Mouse (Mus musculus) olfactory bulb, adult 2 months (tissue): ENCODE results near the gene Itga11. TPM values are rescaled to one million over a fixed set of nuclear protein-coding genes. Genes with fewer than 3 reads are reported as not detected.
A peak's percentile ranks its signal among the peaks of the same experiment; 100 is the strongest.
"Not testable (repeated sequence)": the region's sequence is repeated elsewhere in the genome, so short reads cannot be mapped to it uniquely, and the experiment has no call there.

ENCODE experiments used
- H3K27ac ChIP-seq: fragments of 200-500 bp; 2 replicates; pipeline ENCODE4 v1.5.1; 2012; ENCODE audit warnings: low read depth, low read length; ENCODE audit not compliant: insufficient read depth
- H3K4me1 ChIP-seq: fragments of 200-500 bp; 2 replicates; pipeline ENCODE4 v1.6.1; 2012; ENCODE audit warnings: low read length; ENCODE audit not compliant: control insufficient read depth, insufficient read depth
- H3K4me3 ChIP-seq: fragments of 200-500 bp; 2 replicates; pipeline ENCODE4 v1.5.1; 2012; ENCODE audit warnings: mild to moderate bottlenecking, low read depth, low read length, moderate library complexity; ENCODE audit not compliant: insufficient read depth
- CTCF ChIP-seq: fragments of 200-500 bp; IDR thresholded peaks from 2 replicates; pipeline ENCODE4 v1.5.1; 2012; ENCODE audit warnings: low read depth, mild to moderate bottlenecking, low read length, moderate library complexity; ENCODE audit not compliant: insufficient read depth
- POLR2A ChIP-seq: fragments of 200-500 bp; IDR thresholded peaks from 2 replicates; pipeline ENCODE4 v1.6.1; 2012; ENCODE audit warnings: mild to moderate bottlenecking, low read depth, low read length, moderate library complexity; ENCODE audit not compliant: insufficient read depth
- WGBS: fragments of 180-500 bp; shearing (Covaris S2); methylation state at CpG from one replicate; pipeline ENCODE4 v1.1.7; 2018; 5-methylcytosine and 5-hydroxymethylcytosine counted together
- polyA plus RNA-seq: library from polyadenylated mRNA; stranded (reverse); fragments of >200 nt; gene quantifications from 2 replicates; pipeline ENCODE4 v1.2.4, GENCODE M21; 2012; ENCODE audit warnings: low replicate concordance; ENCODE audit not compliant: missing spikeins, insufficient read depth, insufficient read length

Itga11 gene
- polyA plus RNA-seq, 1 experiment, result not detected

DNA sequence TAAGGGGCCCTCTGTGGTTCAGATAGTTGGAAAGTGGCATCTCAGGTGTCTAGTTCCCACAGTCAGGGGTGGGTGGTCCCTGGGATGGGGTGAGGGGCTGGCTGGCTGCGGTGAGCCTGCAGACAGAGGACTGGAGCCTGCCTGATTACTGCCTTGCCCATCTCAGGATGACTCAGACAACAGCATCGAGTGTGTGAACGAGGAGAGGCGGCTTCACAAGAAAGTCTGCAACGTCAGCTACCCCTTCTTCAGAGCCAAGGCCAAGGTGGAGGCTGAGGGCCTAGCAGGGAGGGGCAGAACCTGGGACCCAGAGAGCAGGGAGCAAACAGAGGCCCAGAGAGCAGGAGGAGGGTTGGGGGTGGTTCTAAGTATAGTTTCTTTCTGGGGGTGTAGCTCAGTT, 90.7 kb downstream of the Itga11 start:
- no peak for TF ChIP-seq POLR2A
- TF ChIP-seq CTCF, result no peak
- H3K27ac ChIP-seq, result no peak overlapping the region
- WGBS, result 27% methylated on average over 5 of the region's 5 CpGs
- no peak overlapping the region for H3K4me3 ChIP-seq
- peaks cover 29% of the 10 kb centered on the region for H3K4me1 ChIP-seq

DNA sequence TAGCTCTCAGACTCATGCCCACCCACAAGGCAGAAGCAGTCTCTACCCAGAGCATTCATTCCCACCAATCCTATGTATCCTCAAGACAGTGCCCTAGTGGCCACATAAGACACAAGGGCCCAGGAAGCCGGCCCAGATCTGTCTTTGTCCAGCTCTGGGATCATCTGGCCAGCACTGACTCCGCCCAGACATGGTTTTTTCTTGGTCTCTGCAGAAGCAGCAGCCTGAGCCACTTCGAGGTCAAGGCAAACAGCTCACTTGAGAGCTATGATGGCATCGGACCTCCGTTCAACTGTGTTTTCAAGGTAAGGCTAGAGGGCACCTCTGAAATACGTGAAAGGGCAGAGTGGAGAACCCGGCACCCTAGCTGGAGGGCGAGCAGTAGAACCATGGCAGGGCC, 95.1 kb downstream of the Itga11 start:
- H3K4me3 ChIP-seq, result no peak overlapping the region
- H3K4me1 ChIP-seq, result peaks cover 20% of the 10 kb centered on the region
- no peak for TF ChIP-seq CTCF
- no peak for TF ChIP-seq POLR2A
- 84% methylated on average over 8 of the region's 8 CpGs for WGBS
- no peak overlapping the region for H3K27ac ChIP-seq

DNA sequence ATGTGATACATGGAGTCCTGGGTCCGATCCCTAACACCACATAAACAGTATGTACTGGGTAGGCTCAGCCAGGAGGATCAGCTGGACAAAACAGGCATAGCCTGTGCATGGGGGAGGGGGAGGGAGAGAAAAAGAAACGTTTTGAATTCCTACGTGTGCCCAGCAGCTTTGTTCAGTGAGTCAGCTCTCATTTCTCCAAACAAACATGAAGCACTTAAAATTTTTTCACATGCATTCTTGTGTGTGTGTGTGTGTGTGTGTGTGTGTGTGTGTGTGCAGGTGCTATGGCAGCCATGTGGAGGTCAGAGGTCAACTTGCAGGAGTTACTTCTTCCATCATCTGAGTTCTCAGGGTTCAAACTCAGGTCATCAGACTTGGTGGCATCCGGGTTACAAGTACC, 97.8 kb downstream of the Itga11 start:
- WGBS, result 56% methylated on average over 4 of the region's 4 CpGs
- TF ChIP-seq POLR2A, result no peak
- TF ChIP-seq CTCF, result no peak
- Histone ChIP-seq H3K4me1 (peaks cover 20% of the 10 kb centered on the region), H3K27ac (no peak overlapping the region), H3K4me3 (no peak overlapping the region)

DNA sequence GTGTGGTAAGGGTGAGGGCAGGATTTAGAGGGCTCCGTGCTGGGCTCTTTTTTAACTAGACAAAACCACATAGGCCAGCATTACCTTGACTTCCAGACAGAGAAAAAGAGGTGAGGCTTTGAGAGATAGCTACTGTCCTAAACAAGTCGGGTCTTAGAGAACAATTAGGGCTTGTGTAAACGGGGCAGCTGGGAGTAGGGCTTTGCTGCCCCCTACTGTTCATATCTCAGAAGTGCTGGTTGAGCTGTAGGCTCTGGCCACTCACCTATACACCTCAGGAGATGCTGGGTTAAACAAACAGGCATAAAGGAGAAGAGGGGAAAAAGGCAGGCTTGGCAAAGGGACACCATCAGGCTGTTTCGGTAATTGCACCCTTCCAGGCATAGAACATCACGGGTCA, 99.8 kb downstream of the Itga11 start:
- 7% methylated on average over 5 of the region's 5 CpGs for WGBS

DNA sequence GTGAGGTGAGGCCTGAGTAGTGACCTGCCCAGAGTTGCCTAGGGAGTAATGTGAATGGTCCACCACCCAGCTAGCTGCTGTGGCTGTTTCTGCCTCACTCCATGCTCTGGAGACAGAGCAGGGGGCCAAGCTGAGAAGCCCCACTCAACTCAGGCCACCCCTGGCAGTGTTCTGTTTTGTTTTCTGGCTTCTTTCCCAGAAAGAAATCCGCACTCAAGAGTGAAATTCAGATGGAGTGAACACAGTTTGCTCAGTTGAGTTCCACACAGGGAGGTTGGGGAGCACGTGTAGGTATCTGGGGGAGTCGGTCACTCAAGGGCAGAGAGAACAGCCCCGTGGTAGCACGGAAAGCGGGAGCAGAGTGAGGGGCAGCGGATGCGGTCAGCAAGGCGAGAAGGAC, 101.1 kb downstream of the Itga11 start:
- TF ChIP-seq POLR2A, result no peak
- TF ChIP-seq CTCF, result no peak
- Histone ChIP-seq H3K27ac (peak overlapping the region; percentile 28; the same call in 1 of the 2 replicates), H3K4me3 (no peak overlapping the region), H3K4me1 (peaks cover 43% of the 10 kb centered on the region)
- WGBS, result 45% methylated on average over 9 of the region's 9 CpGs

More for the DNA sequence above, 99.8 kb downstream of the Itga11 start:
- H3K4me1 ChIP-seq, result peaks cover 30% of the 10 kb centered on the region
- H3K27ac ChIP-seq, result no peak overlapping the region
- no peak overlapping the region for H3K4me3 ChIP-seq
- TF ChIP-seq POLR2A (no peak), CTCF (no peak)

DNA sequence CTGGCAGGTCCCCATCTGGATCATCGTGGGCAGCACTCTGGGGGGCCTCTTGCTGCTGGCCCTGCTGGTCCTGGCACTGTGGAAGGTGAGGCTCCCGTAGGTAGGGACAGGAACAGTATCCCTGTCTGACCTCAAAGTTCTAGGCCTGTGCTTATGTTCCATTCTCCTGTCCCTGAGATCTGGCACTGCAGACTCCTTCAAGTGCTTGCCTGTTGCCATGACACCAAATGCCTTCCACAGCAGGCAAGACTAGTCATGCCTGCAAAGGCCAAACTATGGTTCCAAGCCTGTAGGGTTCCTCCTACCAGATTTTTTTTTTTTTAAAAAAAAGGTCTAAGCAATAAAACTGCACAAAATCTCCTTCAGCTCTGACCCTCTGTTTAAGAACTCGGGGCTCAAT, 104.3 kb downstream of the Itga11 start:
- H3K27ac ChIP-seq, result peak overlapping the region; percentile 98

DNA sequence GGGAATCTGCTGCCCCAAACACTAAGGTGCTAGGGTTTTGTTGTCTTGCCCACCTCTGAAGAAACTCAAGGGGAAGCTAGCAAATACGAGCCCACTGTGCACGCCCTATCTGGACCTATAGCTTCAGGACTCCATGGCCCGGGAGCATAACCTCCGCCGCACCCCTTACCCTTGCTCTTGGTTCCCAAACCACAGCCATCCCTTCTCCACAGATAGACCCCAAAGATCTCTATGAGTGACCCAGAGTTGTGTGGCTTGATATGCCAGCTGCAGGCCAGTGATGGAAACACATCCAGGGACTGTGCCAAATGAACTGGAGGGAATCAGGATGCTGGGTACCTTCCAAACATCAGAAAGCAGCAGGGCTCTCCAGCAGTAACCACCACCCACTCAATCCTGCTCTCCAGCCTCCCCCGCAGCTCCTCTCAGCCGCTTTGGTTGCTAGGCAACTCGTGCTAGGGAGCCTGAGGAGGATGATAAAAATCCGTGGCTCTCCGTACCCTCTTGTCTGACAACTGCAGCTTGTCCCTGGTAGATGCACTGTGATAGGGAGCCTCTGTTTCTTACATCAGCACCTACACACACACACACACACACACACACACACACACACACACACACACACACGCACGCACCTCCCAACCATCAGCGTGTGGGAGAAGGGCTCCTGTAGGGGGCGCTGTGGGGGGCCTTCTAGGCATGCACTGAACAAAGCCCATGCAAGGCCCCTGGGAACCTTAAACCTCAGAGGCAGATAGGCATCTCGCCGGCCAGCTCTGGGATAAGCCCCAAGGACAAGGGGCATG, 105.6 kb downstream of the Itga11 start:
- 29% methylated on average over 16 of the region's 16 CpGs for WGBS
- Histone ChIP-seq H3K4me3 (peak overlapping the region; percentile 6; the same call in 1 of the 2 replicates), H3K27ac (peak overlapping the region; percentile 98), H3K4me1 (peaks cover 45% of the 10 kb centered on the region)
- TF ChIP-seq POLR2A, result no peak
- TF ChIP-seq CTCF, result peak; percentile 91

More for the DNA sequence above, 104.3 kb downstream of the Itga11 start:
- no peak for TF ChIP-seq POLR2A
- no peak for TF ChIP-seq CTCF
- 30% methylated on average over 3 of the region's 3 CpGs for WGBS
- Histone ChIP-seq H3K4me1 (peaks cover 51% of the 10 kb centered on the region), H3K4me3 (no peak overlapping the region)

DNA sequence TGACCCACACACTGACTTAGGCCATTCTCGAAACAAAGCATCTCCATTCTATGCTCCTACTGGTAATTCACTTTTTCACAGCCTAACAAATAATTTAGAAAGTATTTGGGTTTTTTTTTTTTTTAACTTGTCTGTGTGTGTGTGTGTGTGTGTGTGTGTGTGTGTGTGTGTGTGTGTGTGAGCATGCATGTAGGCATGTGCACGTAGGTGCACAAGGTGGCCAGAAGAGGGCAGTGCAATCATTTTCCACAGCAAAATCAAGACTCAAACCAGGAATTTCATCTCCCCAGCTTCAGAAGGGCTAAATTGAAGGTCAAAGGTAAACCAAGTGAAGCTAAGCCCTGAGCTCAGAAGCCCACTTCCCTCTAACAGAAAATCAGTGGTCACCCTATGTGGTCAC, 106.6 kb downstream of the Itga11 start:
- Histone ChIP-seq H3K27ac (peak overlapping the region; percentile 98), H3K4me3 (no peak overlapping the region), H3K4me1 (peaks cover 36% of the 10 kb centered on the region)
- 82% methylated on average over 2 of the region's 2 CpGs for WGBS
- no peak for TF ChIP-seq POLR2A
- no peak for TF ChIP-seq CTCF

DNA sequence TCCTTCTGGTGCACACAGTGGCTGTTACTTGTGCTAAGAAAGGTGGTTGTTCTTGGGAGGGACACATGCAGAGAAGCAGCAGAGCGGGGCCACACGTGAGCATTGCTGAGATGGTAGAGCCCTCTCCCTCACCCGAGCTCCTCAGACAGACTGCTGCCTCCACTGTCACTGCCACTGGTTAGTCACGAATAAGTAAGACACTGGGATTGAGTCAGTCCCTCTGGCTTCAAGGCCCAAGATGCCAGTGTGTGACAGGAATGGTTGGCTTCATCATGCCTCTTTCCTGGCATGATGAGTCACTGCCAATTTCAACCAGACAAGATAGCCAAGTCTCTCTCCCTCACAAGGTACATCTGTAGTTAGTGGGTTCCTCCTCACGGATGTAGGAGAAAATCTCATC, 109.1 kb downstream of the Itga11 start:
- Histone ChIP-seq H3K27ac (no peak overlapping the region), H3K4me3 (no peak overlapping the region), H3K4me1 (peaks cover 30% of the 10 kb centered on the region)
- 57% methylated on average over 5 of the region's 5 CpGs for WGBS
- TF ChIP-seq CTCF (no peak), POLR2A (no peak)

DNA sequence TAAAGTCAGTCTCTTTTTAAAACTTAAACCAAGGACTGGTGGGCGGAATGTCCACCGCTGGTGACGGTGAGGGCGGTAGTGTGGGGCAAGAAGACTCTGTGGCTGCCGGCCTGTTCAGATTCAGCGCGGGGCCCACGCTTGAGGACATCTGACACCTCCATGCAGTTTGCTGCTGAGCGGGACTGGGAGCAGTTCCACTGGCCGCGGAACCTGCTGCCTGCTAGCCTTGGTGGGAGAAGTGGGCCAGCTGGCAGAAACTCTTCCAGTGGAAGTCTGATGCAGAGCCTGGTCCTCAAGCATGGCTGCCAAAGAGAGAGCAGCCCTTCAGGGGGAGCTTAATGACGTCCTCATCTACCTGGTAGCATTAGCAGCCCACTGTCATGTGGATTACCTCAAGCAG, 112.2 kb downstream of the Itga11 start:
- 94% methylated on average over 12 of the region's 12 CpGs for WGBS
- Histone ChIP-seq H3K4me1 (peaks cover 8% of the 10 kb centered on the region), H3K27ac (no peak overlapping the region), H3K4me3 (no peak overlapping the region)
- TF ChIP-seq POLR2A, result no peak
- no peak for TF ChIP-seq CTCF

DNA sequence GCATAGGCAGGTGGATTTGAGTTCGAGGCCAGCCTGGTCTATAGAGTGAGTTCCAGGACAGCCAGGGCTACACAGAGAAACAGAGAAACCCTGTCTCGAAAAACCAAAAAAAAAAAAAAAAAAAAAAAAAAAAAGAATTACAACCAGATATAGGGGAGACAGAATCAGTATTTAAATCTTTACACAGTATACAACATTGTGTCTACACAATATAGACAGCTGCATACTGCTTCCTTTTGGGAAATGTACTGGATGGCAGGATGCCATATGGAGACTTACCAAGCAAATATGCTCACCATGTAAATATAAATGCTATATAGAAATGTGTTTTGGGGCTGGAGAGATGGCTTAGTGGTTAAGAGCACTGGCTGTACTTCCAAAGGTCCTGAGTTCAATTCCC, 121.6 kb downstream of the Itga11 start:
- WGBS, result 93% methylated on average over 2 of the region's 2 CpGs
- not testable (repeated sequence) for H3K4me3 ChIP-seq, H3K4me1 ChIP-seq, H3K27ac ChIP-seq
